Mouse (Mus musculus) myocyte (in vitro differentiated cells): ENCODE results near the gene Nubpl.

Source experiments
- POLR2A ChIP-seq: IDR thresholded peaks from one replicate; pipeline ENCODE4 v1.6.1; 2011; ENCODE audit warnings: low read depth, mild to moderate bottlenecking, control low read depth, moderate library complexity; ENCODE audit not compliant: insufficient read length
- TCF12 ChIP-seq: IDR thresholded peaks from one replicate; pipeline ENCODE4 v1.6.1; 2011; ENCODE audit warnings: mild to moderate bottlenecking, control low read depth; ENCODE audit not compliant: poor library complexity, insufficient read depth, severe bottlenecking
- USF1 ChIP-seq: IDR thresholded peaks from one replicate; pipeline ENCODE4 v1.6.1; 2011; ENCODE audit warnings: low read depth, mild to moderate bottlenecking, control low read depth, moderate library complexity

DNA sequence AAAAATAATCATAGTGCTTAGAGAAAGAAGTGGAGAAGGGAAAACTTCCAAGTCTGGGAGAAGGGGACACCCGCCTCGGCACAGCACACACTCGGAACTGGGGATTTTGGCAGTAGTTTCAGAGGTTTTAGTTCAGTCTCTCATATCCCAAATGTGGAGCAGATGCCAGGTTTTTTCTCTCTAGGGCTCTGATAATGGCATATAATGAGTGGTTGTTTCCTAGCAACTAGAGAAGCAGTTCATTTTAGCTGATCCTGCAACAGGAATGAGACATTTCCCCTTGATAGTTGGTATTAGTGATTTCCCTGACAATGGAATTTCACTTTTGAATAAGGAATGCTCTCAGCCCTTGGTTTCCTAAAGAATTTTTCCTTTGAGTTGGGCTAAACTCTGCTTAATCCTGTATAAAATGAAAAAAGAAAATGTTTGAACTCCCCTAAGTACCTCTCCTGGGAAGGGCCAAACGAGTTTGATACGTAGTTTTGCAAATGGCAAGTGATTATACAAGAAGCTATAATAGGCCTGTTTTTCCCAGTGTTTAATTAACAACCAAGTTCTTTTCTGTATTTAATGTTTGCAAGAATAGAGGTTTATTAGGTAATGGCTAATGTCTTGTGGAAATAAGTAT, 89.5 kb downstream of the Nubpl start:
- TF ChIP-seq TCF12 (no peak), USF1 (no peak), POLR2A (no peak)
